Mouse (Mus musculus): ENCODE measurements around the gene Tcirg1.

GRCm38 (mm10) chr19:3948546-3948945 is 41.6 kb upstream of the Tcirg1 start:
- no peak for TF ChIP-seq CTCF (IDR thresholded peaks at IDR 0.05; ENCODE audit: control insufficient read depth, insufficient read depth, insufficient read length)
- no peak for TF ChIP-seq FOSL1 (IDR thresholded peaks at IDR 0.05; ENCODE audit: insufficient read depth, low read length, poor library complexity, severe bottlenecking)
- no peak for TF ChIP-seq MYOG (IDR thresholded peaks at IDR 0.05; ENCODE audit: control insufficient read depth, extremely low read depth, insufficient read length)
- TF ChIP-seq MAX (IDR thresholded peaks at IDR 0.05) = no peak
